Mouse (Mus musculus): ENCODE data around the gene Ankrd6.

Gene Ankrd6

DNA sequence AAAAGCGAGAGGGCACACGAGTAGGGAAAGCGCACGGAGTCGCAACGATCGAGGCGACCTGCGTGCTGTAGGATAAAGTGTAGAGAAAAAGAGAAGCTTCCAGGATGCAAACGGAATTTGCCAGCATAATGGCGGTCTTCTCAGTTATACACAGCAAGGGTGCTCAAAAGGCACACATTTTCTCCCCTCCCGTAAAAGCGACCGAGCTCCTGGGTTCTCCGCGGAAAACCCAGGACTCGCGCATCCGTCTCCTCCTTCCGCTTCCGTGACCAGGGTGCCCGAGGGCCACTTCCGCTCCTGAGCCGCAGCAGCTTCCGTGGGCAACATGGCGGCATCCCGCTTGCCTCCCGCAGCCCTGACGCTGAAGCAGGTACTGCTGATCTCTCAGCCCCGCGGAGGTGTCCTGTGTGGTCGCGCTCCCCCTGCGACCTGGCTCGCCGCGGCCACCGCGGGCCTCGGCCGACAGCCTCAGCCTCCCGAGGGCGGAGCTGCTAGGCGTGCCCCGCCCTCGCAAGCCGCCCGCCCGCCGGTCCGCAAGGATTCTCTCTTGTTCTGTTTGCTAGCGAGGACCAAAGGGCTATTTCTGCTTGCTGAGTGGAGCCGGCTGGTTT, 150.6 kb downstream of the Ankrd6 start, which contains the start of gene Lyrm2:
Gene Lyrm2, plus strand, starts transcription at position 288 of the 611 bp plus-strand sequence.
- ATAC-seq (ENCODE audit: insufficient number of reproducible peaks, low FRiP score, low TSS enrichment) = peak; percentile 97

DNA sequence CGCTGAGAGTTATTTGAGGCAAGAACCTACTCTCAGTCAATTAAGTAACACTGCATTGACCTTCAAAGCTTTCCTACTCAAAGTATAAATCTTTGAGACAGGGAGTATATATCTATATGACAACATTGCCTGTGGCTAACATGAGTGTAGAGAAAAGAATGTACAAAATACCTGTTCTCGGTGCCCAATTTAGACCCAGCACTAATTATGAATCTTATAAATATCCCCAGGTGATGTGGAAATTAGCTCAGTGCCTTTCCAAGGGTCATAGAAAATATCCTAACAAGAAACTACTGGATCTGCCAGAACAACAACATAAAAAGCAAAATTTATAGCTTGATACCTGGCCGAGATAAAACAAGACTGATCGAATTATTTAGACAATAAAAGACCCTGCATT, 151.7 kb downstream of the Ankrd6 start:
- no peak for ATAC-seq (ENCODE audit: insufficient number of reproducible peaks, low FRiP score, low TSS enrichment)

DNA sequence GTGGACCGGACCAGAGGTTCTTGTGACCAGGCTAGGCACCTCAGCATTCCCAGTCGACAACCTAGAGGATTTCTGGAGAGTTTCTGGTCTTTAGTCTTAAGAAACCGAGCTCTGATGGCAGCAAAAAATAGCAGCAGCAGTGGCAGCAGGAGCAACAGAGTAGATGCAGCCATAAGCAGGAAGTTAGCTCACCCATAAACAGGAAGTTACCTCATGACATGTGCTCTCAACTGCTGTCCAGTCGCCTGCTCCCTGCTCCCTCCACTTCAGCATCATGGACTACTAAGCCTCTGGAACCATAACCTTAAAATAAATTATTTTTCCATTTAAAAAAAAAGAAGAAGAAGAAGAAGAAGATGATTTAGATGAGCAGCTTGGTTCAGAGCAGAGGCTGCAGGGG, 161.6 kb downstream of the Ankrd6 start:
- ATAC-seq (ENCODE audit: insufficient number of reproducible peaks, low FRiP score, low TSS enrichment) = no peak

DNA sequence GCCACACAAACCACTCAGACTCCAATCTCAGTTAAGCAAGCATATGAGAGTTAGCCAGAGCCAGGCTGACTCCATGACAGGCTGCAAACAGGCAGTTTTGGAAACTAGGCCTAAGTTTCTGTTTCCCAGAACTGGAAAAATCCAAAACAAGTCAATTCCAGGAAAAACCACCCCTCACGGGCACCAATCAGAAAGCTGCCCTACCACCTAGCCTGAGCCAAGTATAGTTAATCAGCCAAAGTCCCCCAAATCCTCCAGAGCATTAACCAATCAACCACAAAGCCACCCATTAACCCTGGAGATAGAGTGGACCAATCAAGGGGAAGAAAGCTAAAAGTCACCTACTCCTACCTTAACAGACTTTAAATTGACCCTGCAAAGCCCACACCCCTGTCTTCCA, 163.5 kb downstream of the Ankrd6 start:
- ATAC-seq (ENCODE audit: insufficient number of reproducible peaks, low FRiP score, low TSS enrichment) = no peak

DNA sequence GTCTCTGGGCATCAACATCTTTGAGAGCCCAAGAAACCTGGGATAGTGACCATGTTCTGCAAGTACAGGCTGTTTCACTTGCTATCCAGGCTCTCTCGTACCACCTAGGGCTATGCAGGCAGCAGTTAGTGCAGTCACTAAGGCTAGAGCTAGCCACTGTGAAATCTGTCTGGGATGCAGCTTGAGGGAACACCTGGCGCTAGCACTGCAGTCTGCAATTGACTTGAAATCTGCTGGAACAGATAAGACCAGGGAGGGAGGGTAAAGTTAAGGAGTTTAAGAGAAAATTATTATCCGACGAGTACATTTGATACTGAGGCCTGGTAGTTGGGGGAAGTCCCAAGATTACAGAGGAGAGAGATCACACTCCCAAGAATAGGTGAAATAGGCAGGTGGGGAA, 170.6 kb downstream of the Ankrd6 start:
- ATAC-seq (ENCODE audit: insufficient number of reproducible peaks, low FRiP score, low TSS enrichment) = no peak

DNA sequence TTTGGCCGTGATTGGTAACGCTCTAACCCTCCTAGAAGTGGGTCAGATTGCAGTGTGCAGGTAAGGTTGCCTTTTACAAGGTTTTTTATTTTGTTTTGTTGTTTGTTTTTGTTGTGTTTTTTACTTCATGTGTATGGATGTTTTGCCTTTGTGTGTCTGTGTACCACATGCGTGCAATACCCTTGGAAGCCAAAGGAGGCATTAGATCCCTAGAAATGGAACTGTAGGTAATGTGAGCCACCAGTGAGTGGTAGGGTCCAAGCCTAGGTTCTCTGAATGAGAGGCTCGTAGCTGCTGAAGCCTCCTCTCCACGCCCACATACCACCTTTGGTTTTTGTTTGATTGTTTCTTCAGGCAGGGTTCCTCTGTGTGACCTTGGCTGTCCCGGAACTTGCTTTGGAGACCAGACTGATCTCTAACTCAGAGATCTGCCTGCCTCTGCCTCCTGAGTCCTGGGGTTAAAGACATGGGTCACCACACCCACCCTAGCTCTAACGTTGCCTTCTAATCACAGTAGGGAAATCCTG, 180.3 kb downstream of the Ankrd6 start:
- no peak for ATAC-seq (ENCODE audit: insufficient number of reproducible peaks, low FRiP score, low TSS enrichment)

DNA sequence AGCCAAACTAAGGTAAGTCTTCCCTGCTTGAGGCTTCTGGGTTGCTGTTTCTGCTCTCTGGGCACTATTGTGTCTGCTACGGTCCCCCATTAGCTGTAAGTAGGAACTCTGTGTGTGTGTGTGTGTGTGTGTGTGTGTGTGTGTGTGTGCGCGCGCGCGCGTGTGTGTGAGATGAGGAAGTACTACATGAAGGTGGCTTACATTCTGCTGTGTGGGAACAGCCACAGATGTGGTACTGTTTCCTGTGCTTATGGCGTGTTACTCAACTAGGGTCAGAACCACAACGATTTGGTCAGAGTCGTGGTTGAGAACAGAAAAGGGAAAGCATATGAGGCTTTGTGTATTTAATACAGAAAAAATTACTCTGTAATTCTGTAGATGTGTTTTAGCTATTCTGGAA, 182.6 kb downstream of the Ankrd6 start:
- ATAC-seq (ENCODE audit: insufficient number of reproducible peaks, low FRiP score, low TSS enrichment) = no peak

DNA sequence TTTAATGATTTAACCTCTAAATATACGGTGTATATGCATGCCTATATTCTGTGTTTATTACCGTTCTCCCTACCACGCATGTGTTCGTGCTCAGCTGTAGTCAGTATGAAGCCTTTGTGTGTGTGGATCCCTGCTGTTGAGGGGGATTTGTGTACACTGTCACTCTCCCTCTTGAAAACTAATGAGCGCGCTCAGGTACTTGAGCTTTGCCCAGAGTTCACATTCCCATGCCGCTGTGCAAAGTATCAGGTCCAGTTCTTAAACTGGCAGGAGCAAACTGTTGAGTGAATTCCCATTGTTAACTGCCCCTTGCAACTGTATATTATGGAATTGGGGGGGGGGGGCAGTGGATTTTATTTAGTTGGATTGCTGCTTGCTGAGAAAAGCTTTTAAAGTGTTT, 183.2 kb downstream of the Ankrd6 start:
- ATAC-seq (ENCODE audit: insufficient number of reproducible peaks, low FRiP score, low TSS enrichment) = no peak

DNA sequence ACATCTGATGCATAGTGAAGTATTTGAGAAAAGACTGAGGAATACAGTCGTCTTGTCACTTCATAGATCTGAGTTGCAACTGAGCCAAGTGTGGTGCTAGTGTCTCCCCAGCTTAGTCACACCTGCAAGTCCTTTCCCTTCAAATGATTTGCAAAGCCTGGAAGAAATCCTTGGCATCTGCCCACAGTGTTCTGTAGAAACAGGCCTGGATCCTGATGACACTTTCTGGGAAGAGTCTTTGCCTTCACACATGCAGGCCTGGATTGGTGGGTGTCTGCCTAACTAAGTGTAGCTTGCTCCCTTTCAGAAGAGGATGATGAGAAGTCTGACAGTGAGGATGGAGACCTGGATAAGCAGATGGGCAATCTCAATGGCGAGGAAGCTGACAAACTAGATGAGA, 193.2 kb downstream of the Ankrd6 start:
- ATAC-seq (ENCODE audit: insufficient number of reproducible peaks, low FRiP score, low TSS enrichment) = no peak

Data from cerebellum, adult (tissue).